Mouse (Mus musculus): ENCODE results near the gene Dhx29. TPM values are rescaled to one million over a fixed set of nuclear protein-coding genes. Genes with fewer than 3 reads are reported as not detected.
A peak's percentile ranks its signal among the peaks of the same experiment; 100 is the strongest.

Gene Dhx29
- polyA plus RNA-seq, 1 experiment, result 11.2 TPM

- Histone ChIP-seq H3K4me3 (ENCODE audit: insufficient read depth, low read length) (peak overlapping the region; percentile 88), H3K4me1 (ENCODE audit: control insufficient read depth, insufficient read depth, low read length) (peaks cover 8% of the 10 kb centered on the region), H3K27ac (ENCODE audit: insufficient read depth, low read length) (no peak overlapping the region)
- TF ChIP-seq POLR2A (IDR thresholded peaks at IDR 0.05; ENCODE audit: extremely low read depth, insufficient read depth, low read length) (no peak), CTCF (IDR thresholded peaks at IDR 0.05; ENCODE audit: extremely low read depth, insufficient read depth, low read length) (no peak)
Measured at GRCm38 (mm10) chr13:112928038-112928668, 899 bp downstream of the Dhx29 start.

GRCm38 (mm10) chr13:112938130-112938529 lies 10.9 kb downstream of the Dhx29 start:
- Histone ChIP-seq H3K4me1 (ENCODE audit: control insufficient read depth, insufficient read depth, low read length) (no peaks in the 10 kb centered on the region), H3K4me3 (ENCODE audit: insufficient read depth, low read length) (no peak overlapping the region), H3K27ac (ENCODE audit: insufficient read depth, low read length) (no peak overlapping the region)
- TF ChIP-seq CTCF (IDR thresholded peaks at IDR 0.05; ENCODE audit: extremely low read depth, insufficient read depth, low read length) (no peak), POLR2A (IDR thresholded peaks at IDR 0.05; ENCODE audit: extremely low read depth, insufficient read depth, low read length) (no peak)

GRCm38 (mm10) chr13:112941879-112942330 lies 14.7 kb downstream of the Dhx29 start:
- TF ChIP-seq POLR2A (IDR thresholded peaks at IDR 0.05; ENCODE audit: extremely low read depth, insufficient read depth, low read length) (no peak), CTCF (IDR thresholded peaks at IDR 0.05; ENCODE audit: extremely low read depth, insufficient read depth, low read length) (no peak)
- Histone ChIP-seq H3K4me1 (ENCODE audit: control insufficient read depth, insufficient read depth, low read length) (no peaks in the 10 kb centered on the region), H3K4me3 (ENCODE audit: insufficient read depth, low read length) (no peak overlapping the region), H3K27ac (ENCODE audit: insufficient read depth, low read length) (no peak overlapping the region)

GRCm38 (mm10) chr13:112945312-112945711 lies 18.1 kb downstream of the Dhx29 start:
- Histone ChIP-seq H3K27ac (ENCODE audit: insufficient read depth, low read length) (no peak overlapping the region), H3K4me1 (ENCODE audit: control insufficient read depth, insufficient read depth, low read length) (no peaks in the 10 kb centered on the region), H3K4me3 (ENCODE audit: insufficient read depth, low read length) (no peak overlapping the region)
- TF ChIP-seq POLR2A (IDR thresholded peaks at IDR 0.05; ENCODE audit: extremely low read depth, insufficient read depth, low read length) (no peak), CTCF (IDR thresholded peaks at IDR 0.05; ENCODE audit: extremely low read depth, insufficient read depth, low read length) (no peak)

GRCm38 (mm10) chr13:112945900-112946299 lies 18.6 kb downstream of the Dhx29 start:
- no peak overlapping the region for H3K4me3 ChIP-seq (ENCODE audit: insufficient read depth, low read length)
- no peak for TF ChIP-seq POLR2A (IDR thresholded peaks at IDR 0.05; ENCODE audit: extremely low read depth, insufficient read depth, low read length)
- TF ChIP-seq CTCF (IDR thresholded peaks at IDR 0.05; ENCODE audit: extremely low read depth, insufficient read depth, low read length), result no peak
- no peak overlapping the region for H3K27ac ChIP-seq (ENCODE audit: insufficient read depth, low read length)
- H3K4me1 ChIP-seq (ENCODE audit: control insufficient read depth, insufficient read depth, low read length), result no peaks in the 10 kb centered on the region

GRCm38 (mm10) chr13:112954067-112954466 lies 26.8 kb downstream of the Dhx29 start:
- Histone ChIP-seq H3K27ac (ENCODE audit: insufficient read depth, low read length) (no peak overlapping the region), H3K4me3 (ENCODE audit: insufficient read depth, low read length) (no peak overlapping the region), H3K4me1 (ENCODE audit: control insufficient read depth, insufficient read depth, low read length) (no peaks in the 10 kb centered on the region)
- TF ChIP-seq POLR2A (IDR thresholded peaks at IDR 0.05; ENCODE audit: extremely low read depth, insufficient read depth, low read length) (no peak), CTCF (IDR thresholded peaks at IDR 0.05; ENCODE audit: extremely low read depth, insufficient read depth, low read length) (no peak)

- Histone ChIP-seq H3K4me1 (ENCODE audit: control insufficient read depth, insufficient read depth, low read length) (no peaks in the 10 kb centered on the region), H3K27ac (ENCODE audit: insufficient read depth, low read length) (no peak overlapping the region), H3K4me3 (ENCODE audit: insufficient read depth, low read length) (no peak overlapping the region)
- TF ChIP-seq POLR2A (IDR thresholded peaks at IDR 0.05; ENCODE audit: extremely low read depth, insufficient read depth, low read length) (no peak), CTCF (IDR thresholded peaks at IDR 0.05; ENCODE audit: extremely low read depth, insufficient read depth, low read length) (no peak)
Measured at GRCm38 (mm10) chr13:112963081-112963480, 35.8 kb downstream of the Dhx29 start.

- TF ChIP-seq POLR2A (IDR thresholded peaks at IDR 0.05; ENCODE audit: extremely low read depth, insufficient read depth, low read length) (no peak), CTCF (IDR thresholded peaks at IDR 0.05; ENCODE audit: extremely low read depth, insufficient read depth, low read length) (no peak)
- Histone ChIP-seq H3K4me3 (ENCODE audit: insufficient read depth, low read length) (no peak overlapping the region), H3K27ac (ENCODE audit: insufficient read depth, low read length) (no peak overlapping the region), H3K4me1 (ENCODE audit: control insufficient read depth, insufficient read depth, low read length) (no peaks in the 10 kb centered on the region)
Measured at GRCm38 (mm10) chr13:112964421-112964820, 37.2 kb downstream of the Dhx29 start.

- Histone ChIP-seq H3K4me3 (ENCODE audit: insufficient read depth, low read length) (no peak overlapping the region), H3K27ac (ENCODE audit: insufficient read depth, low read length) (no peak overlapping the region), H3K4me1 (ENCODE audit: control insufficient read depth, insufficient read depth, low read length) (no peaks in the 10 kb centered on the region)
- no peak for TF ChIP-seq CTCF (IDR thresholded peaks at IDR 0.05; ENCODE audit: extremely low read depth, insufficient read depth, low read length)
- TF ChIP-seq POLR2A (IDR thresholded peaks at IDR 0.05; ENCODE audit: extremely low read depth, insufficient read depth, low read length), result no peak
Measured at GRCm38 (mm10) chr13:112967267-112967666, 40.0 kb downstream of the Dhx29 start.

GRCm38 (mm10) chr13:112976720-112977119 lies 49.5 kb downstream of the Dhx29 start:
- no peak for TF ChIP-seq CTCF (IDR thresholded peaks at IDR 0.05; ENCODE audit: extremely low read depth, insufficient read depth, low read length)
- no peak for TF ChIP-seq POLR2A (IDR thresholded peaks at IDR 0.05; ENCODE audit: extremely low read depth, insufficient read depth, low read length)

More at GRCm38 (mm10) chr13:112976720-112977119, 49.5 kb downstream of the Dhx29 start:
- Histone ChIP-seq H3K27ac (ENCODE audit: insufficient read depth, low read length) (no peak overlapping the region), H3K4me3 (ENCODE audit: insufficient read depth, low read length) (no peak overlapping the region), H3K4me1 (ENCODE audit: control insufficient read depth, insufficient read depth, low read length) (no peaks in the 10 kb centered on the region)

Data from cortical plate, adult 2 months (tissue).